Mouse (Mus musculus) hindbrain, embryonic 16.5 days (tissue): Measurements from ENCODE around the gene Crip1. TPM values are rescaled to one million over a fixed set of nuclear protein-coding genes. Genes with fewer than 3 reads are reported as not detected.
A peak's percentile ranks its signal among the peaks of the same experiment; 100 is the strongest.

ENCODE experiments used
- ATAC-seq: fragments of 200-750 bp; cut with Nextera tagmentation; 2 replicates; pipeline ENCODE4 v1.8.0; 2017; ENCODE audit warnings: moderate TSS enrichment, moderate library complexity
- H3K27ac ChIP-seq: fragments of 300-500 bp; sonication (generic); 2 replicates; pipeline ENCODE4 v1.5.1; 2014; ENCODE audit warnings: low read depth, mild to moderate bottlenecking, control low read depth, low read length, moderate library complexity
- H3K27me3 ChIP-seq: fragments of 300-500 bp; sonication (generic); replicated peaks from 2 replicates; pipeline ENCODE4 v1.6.1; 2014; ENCODE audit warnings: low read length; ENCODE audit not compliant: control insufficient read depth, insufficient read depth
- H3K36me3 ChIP-seq: fragments of 300-500 bp; sonication (generic); 2 replicates; pipeline ENCODE4 v1.6.1; 2014; ENCODE audit warnings: mild to moderate bottlenecking, low read length, moderate library complexity, mixed read lengths; ENCODE audit not compliant: control insufficient read depth, insufficient read depth
- H3K4me1 ChIP-seq: fragments of 300-500 bp; sonication (generic); 2 replicates; pipeline ENCODE4 v1.6.1; 2014; ENCODE audit warnings: low read depth, low read length; ENCODE audit not compliant: control insufficient read depth, insufficient read depth
- H3K4me2 ChIP-seq: fragments of 300-500 bp; sonication (generic); 2 replicates; pipeline ENCODE4 v1.6.1; 2014; ENCODE audit warnings: mild to moderate bottlenecking, low read length, control low read depth, moderate library complexity
- H3K4me3 ChIP-seq: fragments of 300-500 bp; sonication (generic); 2 replicates; pipeline ENCODE4 v1.5.1; 2014; ENCODE audit warnings: mild to moderate bottlenecking, low read length, control low read depth, moderate library complexity
- H3K9ac ChIP-seq: fragments of 300-500 bp; sonication (generic); 2 replicates; pipeline ENCODE4 v1.6.1; 2014; ENCODE audit warnings: low read depth, mild to moderate bottlenecking, control low read depth, low read length, moderate library complexity
- H3K9me3 ChIP-seq: fragments of 300-500 bp; sonication (generic); 2 replicates; pipeline ENCODE4 v1.6.1; 2014; ENCODE audit warnings: mild to moderate bottlenecking, low read length, moderate library complexity; ENCODE audit not compliant: control insufficient read depth
- WGBS: fragments of 180-500 bp; shearing (Covaris S2); extraction: QIAGEN DNeasy Blood & Tissue Kit; methylation state at CpG from one replicate; pipeline ENCODE4 v1.1.7; 2014; 5-methylcytosine and 5-hydroxymethylcytosine counted together
- polyA plus RNA-seq: library from polyadenylated mRNA; unstranded; fragments of >200 nt; fragmentation: Nextera tagmentation; extraction: Ambion mirVana; gene quantifications from 2 replicates; pipeline ENCODE4 v1.2.1, GENCODE M21; 2015

The Crip1 gene
- polyA plus RNA-seq, 1 experiment from 2014 or later, result 29.8 TPM

DNA sequence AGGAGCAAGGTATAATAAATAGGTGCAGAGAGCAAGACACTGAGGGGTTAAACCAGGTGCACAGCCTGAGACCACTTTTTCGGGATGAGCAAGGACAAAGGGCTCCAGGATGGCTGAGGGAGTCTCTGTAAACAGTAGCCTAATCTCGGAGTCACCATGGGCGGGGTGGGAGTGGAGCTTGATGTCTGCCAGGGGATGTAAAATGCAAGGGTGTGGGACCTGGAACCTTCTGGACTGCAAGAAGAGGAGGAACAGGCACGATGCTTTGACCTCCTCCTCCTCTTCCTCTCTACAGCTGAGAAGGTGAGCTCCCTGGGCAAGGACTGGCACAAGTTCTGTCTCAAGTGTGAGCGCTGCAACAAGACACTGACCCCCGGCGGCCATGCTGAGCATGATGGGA, 3.0 kb upstream of the Crip1 start:
- H3K4me1 ChIP-seq, result peaks cover 47% of the 10 kb centered on the region
- peak overlapping the region; percentile 75 for H3K9ac ChIP-seq
- H3K36me3 ChIP-seq, result no peaks in the 10 kb centered on the region; the same call in 1 of the 2 replicates
- H3K27me3 ChIP-seq, result no peaks in the 10 kb centered on the region
- H3K9me3 ChIP-seq, result no peaks in the 10 kb centered on the region
- peak overlapping the region; percentile 69 for H3K4me2 ChIP-seq
- WGBS, result 72% methylated on average over 7 of the region's 7 CpGs
- no peak for ATAC-seq
- peak overlapping the region; percentile 60 for H3K4me3 ChIP-seq
- no peak overlapping the region; the same call in 1 of the 2 replicates for H3K27ac ChIP-seq

DNA sequence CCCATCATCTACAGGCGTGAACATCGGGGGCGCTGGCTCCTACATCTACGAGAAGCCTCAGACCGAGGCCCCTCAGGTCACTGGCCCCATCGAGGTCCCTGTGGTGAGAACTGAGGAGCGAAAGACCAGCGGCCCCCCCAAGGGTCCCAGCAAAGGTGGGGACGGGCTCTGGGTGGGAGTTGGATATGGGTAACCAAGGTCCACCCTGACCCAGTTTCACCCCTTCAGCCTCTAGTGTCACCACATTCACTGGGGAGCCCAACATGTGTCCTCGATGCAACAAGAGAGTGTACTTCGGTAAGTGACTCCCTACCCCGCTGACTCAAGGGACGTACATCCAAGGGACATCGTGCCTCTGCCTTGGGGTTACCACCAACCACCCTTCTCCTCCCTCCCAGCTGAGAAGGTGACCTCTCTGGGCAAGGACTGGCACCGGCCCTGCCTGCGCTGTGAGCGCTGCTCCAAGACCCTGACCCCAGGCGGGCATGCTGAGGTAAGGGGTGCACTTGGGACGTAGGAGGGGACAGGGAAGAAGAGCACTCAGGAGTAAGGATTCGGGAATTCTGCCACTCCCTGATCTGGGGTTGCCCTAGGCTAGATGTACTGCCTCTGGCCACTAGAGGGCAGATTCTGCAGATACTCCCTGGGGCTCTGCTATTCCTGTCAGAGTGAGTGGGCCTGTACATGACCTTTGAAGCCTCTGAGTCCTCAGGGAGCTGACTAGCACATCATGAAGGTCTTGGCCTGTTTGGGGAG, 1.9 kb upstream of the Crip1 start:
- no peak overlapping the region for H3K4me3 ChIP-seq
- H3K9ac ChIP-seq, result no peak overlapping the region
- 76% methylated on average over 20 of the region's 20 CpGs for WGBS
- H3K27ac ChIP-seq, result no peak overlapping the region
- no peaks in the 10 kb centered on the region; the same call in 1 of the 2 replicates for H3K36me3 ChIP-seq
- no peak for ATAC-seq
- no peaks in the 10 kb centered on the region for H3K27me3 ChIP-seq
- no peaks in the 10 kb centered on the region for H3K9me3 ChIP-seq
- H3K4me1 ChIP-seq, result peaks cover 43% of the 10 kb centered on the region
- H3K4me2 ChIP-seq, result no peak overlapping the region

DNA sequence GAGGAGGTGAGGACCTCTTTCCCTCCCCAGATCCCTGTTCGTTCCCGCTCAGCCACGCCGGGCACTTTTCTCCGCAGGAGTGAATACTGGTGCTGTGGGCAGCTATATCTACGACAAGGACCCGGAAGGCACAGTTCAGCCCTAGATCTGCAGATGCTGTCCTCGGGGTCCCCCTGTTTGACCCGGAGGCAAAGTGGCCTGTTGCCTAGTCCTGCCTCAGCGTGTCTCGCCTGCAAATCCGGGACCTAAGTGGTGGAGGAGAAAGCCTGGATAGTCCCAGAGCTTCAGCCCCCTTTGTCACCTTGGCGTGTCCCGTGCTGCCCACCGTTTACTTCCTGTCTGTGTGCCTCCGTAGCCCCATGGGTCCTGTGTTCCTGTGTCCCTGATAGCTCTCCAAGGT, 1.2 kb upstream of the Crip1 start:
- Histone ChIP-seq H3K27ac (no peak overlapping the region), H3K4me1 (peaks cover 36% of the 10 kb centered on the region), H3K9me3 (no peaks in the 10 kb centered on the region), H3K27me3 (no peaks in the 10 kb centered on the region; the same call in 1 of the 2 replicates), H3K4me2 (no peak overlapping the region), H3K4me3 (no peak overlapping the region), H3K9ac (no peak overlapping the region), H3K36me3 (no peaks in the 10 kb centered on the region; the same call in 1 of the 2 replicates)
- 91% methylated on average over 16 of the region's 16 CpGs for WGBS
- ATAC-seq, result no peak

DNA sequence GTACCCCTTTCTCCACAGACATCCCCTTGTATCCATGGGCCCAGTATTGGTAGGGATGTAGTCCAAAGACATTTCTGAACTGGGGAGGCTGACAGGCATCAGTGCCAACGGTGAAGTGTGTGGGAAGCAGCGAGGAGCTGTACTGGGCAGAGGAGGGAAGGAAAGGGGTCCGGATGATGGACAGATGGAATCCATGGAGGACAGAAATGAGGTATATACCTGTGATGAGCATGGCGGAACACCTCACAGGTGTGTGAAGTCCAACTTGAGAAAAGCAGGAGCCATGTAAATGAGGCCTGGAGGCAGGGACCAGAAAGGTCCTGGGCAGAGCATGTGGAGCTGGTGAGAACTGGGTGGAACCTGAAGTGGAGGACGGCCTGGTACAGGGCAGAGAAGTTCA, 525 bp upstream of the Crip1 start:
- Histone ChIP-seq H3K9me3 (no peaks in the 10 kb centered on the region), H3K27ac (no peak overlapping the region), H3K4me1 (peaks cover 36% of the 10 kb centered on the region), H3K36me3 (no peaks in the 10 kb centered on the region; the same call in 1 of the 2 replicates), H3K4me2 (no peak overlapping the region), H3K4me3 (no peak overlapping the region), H3K9ac (no peak overlapping the region), H3K27me3 (peaks cover 3% of the 10 kb centered on the region)
- WGBS, result 88% methylated on average over 5 of the region's 5 CpGs
- ATAC-seq, result no peak

DNA sequence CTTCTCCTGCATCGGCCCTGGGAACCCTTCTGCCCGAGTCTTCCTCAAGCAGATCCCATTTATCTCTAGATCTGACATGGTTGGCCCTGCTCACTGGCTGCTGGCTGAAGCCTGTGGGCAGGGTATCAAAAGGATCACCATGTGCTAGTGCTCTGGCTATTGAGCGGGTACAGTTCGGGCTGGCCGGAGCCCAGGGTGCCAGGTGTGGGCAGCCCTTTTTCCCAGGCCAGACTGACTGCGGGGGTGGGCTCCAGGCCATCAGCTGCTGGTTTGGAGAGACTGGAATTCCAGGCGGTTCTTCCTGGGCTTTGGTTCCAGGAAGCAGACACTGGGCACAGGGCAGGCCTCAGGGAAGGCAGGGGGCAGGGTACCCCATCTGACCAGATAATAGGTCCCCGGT, 1.4 kb downstream of the Crip1 start:
- Histone ChIP-seq H3K27ac (peak overlapping the region; percentile 10; the same call in 1 of the 2 replicates), H3K9me3 (no peaks in the 10 kb centered on the region), H3K27me3 (peaks cover 16% of the 10 kb centered on the region), H3K4me2 (no peak overlapping the region), H3K4me3 (no peak overlapping the region), H3K36me3 (no peaks in the 10 kb centered on the region; the same call in 1 of the 2 replicates), H3K4me1 (peaks cover 26% of the 10 kb centered on the region), H3K9ac (no peak overlapping the region)
- no peak for ATAC-seq
- 68% methylated on average over 8 of the region's 8 CpGs for WGBS

DNA sequence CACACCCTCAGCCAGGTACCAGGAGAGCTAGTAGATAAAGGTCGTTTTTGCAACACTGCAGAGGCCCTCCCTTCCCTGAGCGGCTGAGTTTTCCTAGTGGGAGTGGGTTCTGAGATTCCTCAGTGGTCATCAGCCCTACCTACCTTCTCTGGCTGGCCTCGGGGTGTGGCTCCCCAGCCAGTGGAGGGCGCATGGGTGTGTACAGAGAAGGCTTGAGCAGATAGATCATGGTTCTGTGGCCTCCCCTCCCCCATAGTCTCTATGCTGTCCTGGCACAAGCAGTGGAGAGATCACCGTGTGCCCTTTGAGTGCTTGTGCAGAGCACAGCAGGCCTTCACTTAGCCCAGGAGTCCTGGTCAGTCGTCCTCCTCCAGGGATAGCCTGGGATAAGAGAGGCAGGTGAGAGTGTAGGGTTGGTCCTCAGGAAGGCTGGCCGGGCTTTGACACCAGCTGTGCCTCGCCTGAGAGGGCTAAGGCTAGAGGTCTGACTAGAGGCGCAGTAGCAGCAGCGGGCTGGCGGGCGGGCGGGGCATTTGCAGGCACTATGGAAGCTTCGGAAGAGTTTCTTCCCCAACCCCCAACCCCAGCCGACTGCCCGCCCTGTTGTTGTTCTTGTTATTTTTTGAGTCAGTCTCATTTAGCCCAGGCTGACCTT, 2.4 kb downstream of the Crip1 start:
- Histone ChIP-seq H3K27ac (no peak overlapping the region), H3K27me3 (peaks cover 16% of the 10 kb centered on the region), H3K4me2 (no peak overlapping the region), H3K4me1 (peaks cover 18% of the 10 kb centered on the region), H3K9me3 (no peaks in the 10 kb centered on the region), H3K36me3 (no peaks in the 10 kb centered on the region; the same call in 1 of the 2 replicates), H3K4me3 (no peak overlapping the region), H3K9ac (no peak overlapping the region)
- no peak for ATAC-seq
- WGBS, result 33% methylated on average over 16 of the region's 16 CpGs

GRCm38 (mm10) chr12:113149341-113149740, 3.2 kb downstream of the Crip1 start:
- H3K9ac ChIP-seq, result no peak overlapping the region
- H3K4me2 ChIP-seq, result no peak overlapping the region
- no peaks in the 10 kb centered on the region; the same call in 1 of the 2 replicates for H3K36me3 ChIP-seq
- no peak overlapping the region for H3K27ac ChIP-seq
- peaks cover 18% of the 10 kb centered on the region for H3K4me1 ChIP-seq
- no peak for ATAC-seq
- peaks cover 19% of the 10 kb centered on the region for H3K27me3 ChIP-seq
- 48% methylated on average over 4 of the region's 4 CpGs for WGBS
- no peaks in the 10 kb centered on the region for H3K9me3 ChIP-seq
- H3K4me3 ChIP-seq, result no peak overlapping the region

- 83% methylated on average over 2 of the region's 3 CpGs for WGBS
- H3K9me3 ChIP-seq, result no peaks in the 10 kb centered on the region
- H3K4me2 ChIP-seq, result no peak overlapping the region
- H3K27ac ChIP-seq, result no peak overlapping the region
- H3K9ac ChIP-seq, result no peak overlapping the region
- peaks cover 19% of the 10 kb centered on the region for H3K4me1 ChIP-seq
- no peaks in the 10 kb centered on the region; the same call in 1 of the 2 replicates for H3K36me3 ChIP-seq
- H3K4me3 ChIP-seq, result no peak overlapping the region
- peaks cover 19% of the 10 kb centered on the region for H3K27me3 ChIP-seq
- no peak for ATAC-seq
These were observed 3.8 kb downstream of the Crip1 start for GRCm38 (mm10) chr12:113149896-113150295.

DNA sequence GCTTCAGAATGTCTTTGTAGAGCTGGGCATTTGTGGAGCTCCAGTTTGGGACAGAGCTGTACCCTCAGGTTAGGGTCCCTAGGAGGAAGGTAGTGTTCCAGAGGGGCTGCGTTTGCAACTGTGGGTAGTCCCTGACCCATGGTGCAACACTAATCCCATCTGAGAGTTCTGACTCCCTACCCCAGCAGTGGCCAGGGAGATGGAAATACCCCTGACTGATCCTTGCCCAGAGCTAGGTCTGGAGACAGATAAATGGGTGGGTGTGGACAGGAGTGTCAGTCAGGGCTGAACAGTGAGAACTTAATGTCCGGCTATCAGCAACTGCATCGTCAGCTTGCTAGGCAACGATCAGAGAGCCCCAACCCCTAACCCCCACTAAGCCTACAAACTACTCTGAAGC, 4.5 kb downstream of the Crip1 start:
- no peak for ATAC-seq
- peaks cover 19% of the 10 kb centered on the region for H3K27me3 ChIP-seq
- WGBS, result 90% methylated on average over 4 of the region's 4 CpGs

More for the DNA sequence above, 4.5 kb downstream of the Crip1 start:
- peaks cover 26% of the 10 kb centered on the region for H3K4me1 ChIP-seq
- no peaks in the 10 kb centered on the region for H3K36me3 ChIP-seq
- no peak overlapping the region for H3K9ac ChIP-seq
- no peak overlapping the region for H3K4me2 ChIP-seq
- no peaks in the 10 kb centered on the region for H3K9me3 ChIP-seq
- no peak overlapping the region for H3K27ac ChIP-seq
- no peak overlapping the region for H3K4me3 ChIP-seq
